Mouse (Mus musculus): Measurements from ENCODE around the gene Cbs. TPM values are rescaled to one million over a fixed set of nuclear protein-coding genes. Genes with fewer than 3 reads are reported as not detected.
"Not testable (repeated sequence)": the region's sequence is repeated elsewhere in the genome, so short reads cannot be mapped to it uniquely, and the experiment has no call there.

Cbs gene
- total RNA-seq, 2 experiments from 2014 or later = 0.59 to 1.7 TPM

- no peak for DNase-seq
Measured at GRCm38 (mm10) chr17:31642913-31643312, 5.9 kb upstream of the Cbs start.

DNA sequence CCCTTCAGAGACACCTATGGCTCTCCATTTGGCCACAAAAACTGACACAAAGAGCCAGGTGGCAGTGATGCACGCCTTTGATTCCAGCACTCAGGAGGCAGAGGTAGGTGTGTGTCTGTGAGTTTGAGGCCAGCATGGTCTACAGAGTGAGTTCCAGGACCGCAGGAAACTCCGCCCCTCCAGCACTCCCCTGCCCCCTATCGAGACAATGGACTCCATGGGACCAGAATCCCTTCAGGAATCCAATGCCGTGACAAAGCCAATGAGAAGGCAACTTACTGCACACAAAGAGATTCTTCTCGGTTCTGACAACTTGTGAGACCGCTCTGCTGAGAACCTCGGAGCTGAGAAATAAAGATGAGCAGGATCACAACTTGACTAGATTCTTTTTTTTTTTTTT, 5.3 kb upstream of the Cbs start:
- no peak for DNase-seq

GRCm38 (mm10) chr17:31639651-31640050, 2.6 kb upstream of the Cbs start:
- no peak for DNase-seq

DNA sequence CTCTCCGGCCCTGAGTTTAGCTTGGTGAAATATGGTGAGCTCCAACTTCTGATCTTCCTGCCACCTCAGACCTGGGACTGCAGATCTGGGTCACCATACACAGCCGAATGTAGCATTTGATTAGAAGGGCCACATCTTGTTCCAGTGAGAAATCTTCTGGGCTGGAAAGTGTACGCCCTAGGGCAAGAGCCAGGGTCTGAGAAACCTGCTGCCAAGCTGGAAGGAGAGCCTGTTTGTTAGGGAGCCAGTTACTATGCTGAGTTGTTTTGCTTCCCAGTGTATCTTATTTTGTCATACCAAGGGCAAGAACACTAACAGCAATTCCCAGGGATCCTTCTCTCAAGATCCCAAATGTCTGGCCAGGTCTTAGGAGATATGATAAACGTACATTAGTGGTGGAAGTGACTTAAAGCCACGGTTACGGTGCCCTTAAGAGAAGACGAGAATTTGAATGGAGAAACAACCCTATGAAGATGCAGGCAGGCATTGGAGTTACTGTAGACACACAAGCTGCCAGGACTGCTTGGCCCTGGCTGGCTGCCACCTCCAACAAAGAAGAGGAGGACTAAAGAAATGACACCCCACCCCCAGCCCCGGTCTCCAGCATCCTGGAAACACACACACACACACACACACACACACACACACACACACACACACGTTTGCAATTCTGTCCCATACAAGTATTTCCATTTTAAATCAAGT, 980 bp upstream of the Cbs start:
- no peak for DNase-seq

GRCm38 (mm10) chr17:31636277-31636941, 629 bp downstream of the Cbs start:
- DNase-seq = no peak

DNA sequence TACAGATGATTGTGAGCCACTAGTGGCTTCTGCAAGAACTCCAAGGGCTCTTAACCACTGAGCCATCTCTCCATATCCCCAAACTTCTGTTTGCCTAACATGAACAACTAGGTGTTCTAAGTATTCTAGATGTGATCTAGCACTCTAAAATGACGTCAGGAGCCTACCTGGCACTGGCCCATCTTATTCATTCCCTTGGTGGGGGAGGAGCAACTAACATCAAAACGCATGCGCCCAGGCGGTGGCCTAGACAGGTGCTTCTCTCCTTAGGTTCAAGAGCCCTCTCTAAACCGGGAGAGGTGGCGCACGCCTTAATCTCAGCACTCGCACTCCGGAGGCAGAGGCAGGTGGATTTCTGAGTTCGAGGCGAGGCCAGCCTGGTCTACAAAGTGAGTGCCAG, 1.3 kb downstream of the Cbs start:
- no peak for DNase-seq

DNA sequence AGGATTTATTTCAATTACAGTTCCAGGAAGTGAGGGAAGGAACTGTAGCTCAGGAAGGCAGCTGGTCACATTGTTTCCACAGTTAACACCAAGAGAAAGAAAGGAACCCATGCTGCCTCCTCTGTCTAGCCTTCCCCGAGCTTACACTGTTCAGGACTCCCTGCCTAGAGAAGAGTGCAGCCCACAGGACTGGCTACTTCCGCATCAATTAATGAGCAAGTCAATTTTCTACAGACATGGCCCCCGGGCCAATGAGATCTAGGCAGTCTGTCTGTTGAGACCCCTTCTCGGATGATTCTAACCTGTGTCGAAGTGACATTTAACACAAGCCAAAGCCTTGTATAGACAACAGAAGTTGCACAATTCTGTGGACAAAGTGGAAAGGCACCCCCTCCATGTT, 2.1 kb downstream of the Cbs start:
- DNase-seq = no peak

GRCm38 (mm10) chr17:31633007-31633406, 4.0 kb downstream of the Cbs start:
- DNase-seq = no peak

DNA sequence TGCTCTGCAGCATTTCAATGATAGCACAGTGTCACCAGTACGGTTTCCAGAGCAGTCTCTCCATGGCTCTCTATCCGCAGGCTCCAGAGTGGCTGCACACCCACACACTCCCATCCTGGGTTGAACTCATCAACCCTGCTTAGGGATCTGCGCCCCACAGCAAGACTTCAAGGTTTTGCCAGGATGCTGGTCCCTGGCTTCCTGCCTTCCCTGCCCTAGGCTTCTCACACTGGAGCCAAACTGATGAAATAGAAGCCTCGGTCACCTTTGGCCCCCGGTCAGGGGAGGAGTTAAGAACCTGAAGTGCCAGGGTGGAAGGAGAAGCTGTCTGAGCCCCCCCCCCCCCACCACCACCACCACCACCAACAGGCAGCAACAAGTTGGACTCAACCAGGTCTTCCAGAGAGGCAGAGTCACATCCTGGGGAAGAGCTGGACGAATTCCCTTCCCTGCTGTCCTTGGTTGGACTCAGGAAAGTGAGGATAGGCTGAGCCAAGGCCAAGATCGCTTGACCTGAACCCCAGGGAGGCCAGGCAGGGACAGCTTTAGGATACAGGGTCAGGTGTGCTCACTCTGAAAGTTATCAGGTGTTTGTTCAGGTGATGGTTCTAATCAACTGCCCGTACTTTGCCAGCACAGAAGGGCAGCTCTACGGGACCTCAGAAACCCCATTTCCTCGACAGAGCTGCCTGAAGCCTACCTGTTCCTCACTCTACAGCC, 5.8 kb downstream of the Cbs start:
- DNase-seq = no peak

DNA sequence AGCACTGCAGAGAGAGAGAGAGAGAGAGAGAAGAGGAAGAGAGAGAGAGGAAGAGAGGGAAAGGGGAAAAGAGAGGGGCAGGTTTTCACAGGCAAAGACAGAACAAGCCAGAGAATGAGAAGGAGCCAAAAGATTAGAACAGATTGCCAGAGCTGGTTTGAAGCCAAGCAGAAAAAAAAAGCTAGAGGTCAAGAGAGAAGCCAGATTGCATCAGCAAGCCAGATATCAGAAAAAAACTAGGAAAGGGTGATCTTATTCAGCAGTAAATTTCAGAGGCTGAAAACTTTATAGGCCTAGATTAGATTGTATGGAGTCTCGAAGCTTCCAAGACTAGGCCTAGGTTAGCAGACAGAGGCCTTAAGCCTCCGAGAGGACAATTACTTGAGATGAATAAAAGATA, 9.1 kb downstream of the Cbs start:
- no peak for DNase-seq

GRCm38 (mm10) chr17:31623101-31623500, 13.9 kb downstream of the Cbs start:
- DNase-seq = no peak

GRCm38 (mm10) chr17:31613086-31613755, 23.8 kb downstream of the Cbs start:
- no peak for DNase-seq

- DNase-seq = no peak
Measured at GRCm38 (mm10) chr17:31609895-31610294, 27.1 kb downstream of the Cbs start.

DNA sequence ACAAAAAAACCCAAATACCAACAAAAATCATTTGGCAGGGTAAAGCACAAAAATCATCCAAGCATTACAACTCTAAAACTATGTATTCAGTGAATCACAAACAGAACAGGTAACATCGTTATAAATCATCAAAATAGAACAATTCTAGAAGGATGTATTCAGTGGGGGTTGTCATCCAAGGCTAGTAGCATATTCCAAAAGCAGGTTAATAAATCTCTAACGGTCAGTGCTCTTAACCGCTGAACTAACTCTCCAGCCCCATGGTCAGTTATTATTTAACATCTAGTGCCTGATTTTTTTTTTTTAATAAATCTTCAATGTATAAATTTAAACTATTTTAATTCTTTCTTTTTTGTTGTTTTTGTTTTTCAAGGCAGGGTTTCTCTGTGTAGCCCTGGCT, 27.9 kb downstream of the Cbs start:
- not testable (repeated sequence) for DNase-seq

DNA sequence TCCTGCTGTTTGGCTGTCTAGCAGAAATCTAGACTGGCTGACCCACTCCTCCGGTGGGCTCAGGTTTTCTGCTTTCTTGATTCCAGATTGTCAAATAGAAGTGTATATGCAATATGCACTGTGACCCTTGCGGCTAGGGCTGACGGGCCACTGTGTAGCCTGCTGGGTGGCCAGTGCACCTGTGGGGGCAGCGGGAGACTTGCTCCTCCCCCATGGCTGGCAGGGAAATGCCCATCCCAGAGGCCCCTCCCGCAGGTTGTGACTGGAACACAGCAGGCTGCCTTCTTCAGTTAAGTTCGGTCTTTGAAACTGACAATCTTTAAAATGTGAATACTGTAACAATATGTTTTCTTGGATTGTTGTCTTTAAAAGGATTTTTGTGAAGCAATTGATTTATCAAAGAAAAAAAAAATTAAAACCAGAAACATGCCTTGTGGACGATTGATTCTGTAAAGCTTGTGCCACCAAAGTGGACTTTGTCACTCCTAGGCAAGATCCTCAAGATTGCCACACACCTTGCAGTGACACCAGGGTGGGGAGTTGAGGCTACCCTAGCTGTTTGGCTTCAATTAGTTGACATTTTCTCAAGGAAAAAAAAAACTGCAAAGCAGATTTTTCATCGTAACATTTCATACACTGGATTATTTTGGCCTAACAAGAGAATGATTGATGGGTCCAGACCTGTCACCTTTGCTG, 29.6 kb downstream of the Cbs start:
- DNase-seq = no peak

GRCm38 (mm10) chr17:31606424-31606823, 30.6 kb downstream of the Cbs start:
- no peak for DNase-seq

DNA sequence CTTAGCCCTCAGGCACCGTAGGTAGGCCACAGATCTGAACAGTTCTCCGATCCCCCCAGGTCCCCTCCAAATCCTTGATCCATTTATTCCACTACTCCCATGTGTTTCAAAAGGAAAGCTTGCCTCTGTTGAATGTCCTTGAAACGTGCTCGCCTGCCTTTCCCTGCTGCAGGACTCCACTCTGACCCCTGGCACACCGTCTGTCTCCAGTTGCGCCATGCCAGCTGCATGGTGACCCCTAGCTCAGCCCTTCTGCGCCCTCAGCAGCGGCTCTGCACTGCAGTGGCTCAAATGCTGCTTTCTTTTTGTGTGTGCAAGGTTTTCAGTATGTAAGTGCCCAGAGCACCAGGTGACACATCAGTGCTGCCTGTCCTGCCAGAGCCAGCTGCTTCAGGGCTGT, 38.4 kb downstream of the Cbs start:
- no peak for DNase-seq

DNA sequence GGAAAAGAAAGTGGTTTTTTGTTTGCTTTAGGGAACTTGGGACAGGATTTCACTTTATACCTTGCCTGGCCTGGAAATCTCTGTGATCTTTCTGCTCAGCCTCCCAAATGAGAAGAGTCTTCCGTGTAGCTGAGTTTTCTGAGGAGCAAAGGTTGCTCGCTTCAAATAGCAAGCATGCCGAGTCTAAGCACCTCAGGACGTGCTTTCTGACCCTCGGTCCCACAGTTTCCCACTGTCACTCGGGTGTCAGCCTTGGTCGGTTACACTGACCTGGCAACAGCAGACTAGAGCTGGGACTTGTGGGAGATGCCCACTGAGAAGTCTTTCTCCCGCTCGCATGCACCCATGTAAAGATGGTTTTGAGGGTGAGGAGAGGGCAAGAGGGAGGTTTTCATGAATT, 39.1 kb downstream of the Cbs start:
- DNase-seq = no peak

DNA sequence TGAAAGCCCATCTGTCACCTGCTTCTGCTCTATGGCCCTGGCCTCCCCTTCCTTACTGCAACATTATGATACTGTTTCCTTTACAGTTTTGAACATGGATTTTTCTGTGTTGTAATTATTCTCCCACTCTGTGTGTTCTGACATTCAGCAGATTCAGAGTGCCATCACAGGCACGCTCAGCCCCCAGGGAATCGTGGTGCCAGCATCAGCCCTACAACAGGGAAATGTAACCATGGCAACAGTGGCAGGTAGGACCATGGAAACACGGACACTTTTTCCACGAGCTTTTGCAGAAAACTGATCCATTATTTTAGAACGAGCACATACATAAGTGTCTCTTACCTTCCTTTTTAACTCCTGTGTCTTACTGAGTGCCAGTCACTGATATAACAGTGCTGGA, 42.0 kb downstream of the Cbs start:
- no peak for DNase-seq

DNA sequence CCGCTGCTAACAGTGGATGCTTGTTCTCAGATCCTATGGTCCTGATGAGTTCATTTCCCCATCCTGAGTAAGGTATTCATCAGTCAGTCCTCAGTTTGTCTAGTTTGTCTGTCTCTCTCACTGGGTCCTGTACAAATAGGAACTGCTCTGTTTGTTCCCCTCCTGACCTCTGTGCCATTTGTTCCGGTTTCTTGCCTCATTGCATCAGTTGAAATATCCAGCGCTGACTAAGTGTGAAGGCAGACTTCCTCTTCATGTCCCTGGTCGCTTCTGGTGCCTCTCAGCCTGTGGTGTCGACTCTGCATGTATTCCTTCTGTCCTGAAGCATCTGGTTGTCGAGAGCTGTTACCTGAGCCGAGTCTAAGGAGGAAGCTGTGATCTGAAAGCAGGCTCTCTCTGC, 42.4 kb downstream of the Cbs start:
- DNase-seq = no peak

DNA sequence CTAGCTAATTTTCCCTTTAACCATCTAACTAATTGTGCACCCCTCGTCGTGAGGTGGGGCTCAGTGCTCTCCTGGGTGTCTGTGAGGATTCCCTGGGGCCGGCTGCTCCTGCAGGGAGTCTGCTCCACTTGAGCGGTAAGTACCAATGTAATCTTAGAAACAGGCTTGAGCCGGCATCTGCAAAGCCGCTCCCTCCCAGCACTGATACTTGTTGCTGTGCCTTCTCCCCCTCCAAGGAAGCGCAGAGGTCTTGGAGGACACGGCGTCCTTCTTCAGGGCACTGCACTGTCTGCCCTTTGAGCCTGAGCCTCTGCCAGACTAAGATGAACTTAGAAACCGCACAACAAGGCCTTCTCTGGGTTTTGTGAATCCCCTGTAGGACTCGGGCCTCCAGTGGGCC, 46.2 kb downstream of the Cbs start:
- DNase-seq = no peak

GRCm38 (mm10) chr17:31588726-31589125, 48.3 kb downstream of the Cbs start:
- DNase-seq = no peak
